Mouse (Mus musculus): ENCODE results near the gene Capzb.

Capzb gene

GRCm38 (mm10) chr4:139182511-139182910 lies 10.2 kb upstream of the Capzb start:
- DNase-seq, result no peak

GRCm38 (mm10) chr4:139185766-139186442 lies 6.8 kb upstream of the Capzb start:
- no peak for DNase-seq

GRCm38 (mm10) chr4:139187930-139188329 lies 4.8 kb upstream of the Capzb start:
- no peak for DNase-seq

GRCm38 (mm10) chr4:139191605-139192498 lies 847 bp upstream of the Capzb start:
- no peak for DNase-seq

GRCm38 (mm10) chr4:139193176-139194093 lies 736 bp downstream of the Capzb start:
- DNase-seq, result peak; percentile 45

- no peak for DNase-seq
Observed at GRCm38 (mm10) chr4:139195101-139195500, 2.4 kb downstream of the Capzb start.

- DNase-seq, result no peak
Observed at GRCm38 (mm10) chr4:139196464-139196863, 3.8 kb downstream of the Capzb start.

- DNase-seq, result no peak
Observed at GRCm38 (mm10) chr4:139196949-139197348, 4.2 kb downstream of the Capzb start.

- DNase-seq, result no peak
Observed at GRCm38 (mm10) chr4:139197453-139197852, 4.8 kb downstream of the Capzb start.

GRCm38 (mm10) chr4:139198004-139198689 lies 5.4 kb downstream of the Capzb start:
- DNase-seq, result no peak

GRCm38 (mm10) chr4:139199126-139199525 lies 6.4 kb downstream of the Capzb start:
- DNase-seq, result no peak

- DNase-seq, result no peak
Observed at GRCm38 (mm10) chr4:139199703-139200340, 7.1 kb downstream of the Capzb start.

GRCm38 (mm10) chr4:139200946-139201345 lies 8.2 kb downstream of the Capzb start:
- no peak for DNase-seq

- DNase-seq, result no peak
Observed at GRCm38 (mm10) chr4:139202556-139202955, 9.9 kb downstream of the Capzb start.

- no peak for DNase-seq
Observed at GRCm38 (mm10) chr4:139203381-139203780, 10.7 kb downstream of the Capzb start.

- peak; percentile 48 for DNase-seq
Observed at GRCm38 (mm10) chr4:139205842-139206241, 13.1 kb downstream of the Capzb start.

GRCm38 (mm10) chr4:139206353-139207045 lies 13.8 kb downstream of the Capzb start:
- no peak for DNase-seq

- no peak for DNase-seq
Observed at GRCm38 (mm10) chr4:139208236-139209129, 15.8 kb downstream of the Capzb start.

GRCm38 (mm10) chr4:139209130-139209840 lies 16.6 kb downstream of the Capzb start:
- no peak for DNase-seq

All from retina, postnatal 1 day (tissue).